Mouse (Mus musculus) olfactory bulb, adult 2 months (tissue): ENCODE data around the gene Rpl31. TPM values are rescaled to one million over a fixed set of nuclear protein-coding genes. Genes with fewer than 3 reads are reported as not detected.

ENCODE experiments used
- H3K27ac ChIP-seq: fragments of 200-500 bp; 2 replicates; pipeline ENCODE4 v1.5.1; 2012; ENCODE audit warnings: low read depth, low read length; ENCODE audit not compliant: insufficient read depth
- H3K4me1 ChIP-seq: fragments of 200-500 bp; 2 replicates; pipeline ENCODE4 v1.6.1; 2012; ENCODE audit warnings: low read length; ENCODE audit not compliant: control insufficient read depth, insufficient read depth
- H3K4me3 ChIP-seq: fragments of 200-500 bp; 2 replicates; pipeline ENCODE4 v1.5.1; 2012; ENCODE audit warnings: mild to moderate bottlenecking, low read depth, low read length, moderate library complexity; ENCODE audit not compliant: insufficient read depth
- CTCF ChIP-seq: fragments of 200-500 bp; IDR thresholded peaks from 2 replicates; pipeline ENCODE4 v1.5.1; 2012; ENCODE audit warnings: low read depth, mild to moderate bottlenecking, low read length, moderate library complexity; ENCODE audit not compliant: insufficient read depth
- POLR2A ChIP-seq: fragments of 200-500 bp; IDR thresholded peaks from 2 replicates; pipeline ENCODE4 v1.6.1; 2012; ENCODE audit warnings: mild to moderate bottlenecking, low read depth, low read length, moderate library complexity; ENCODE audit not compliant: insufficient read depth
- WGBS: fragments of 180-500 bp; shearing (Covaris S2); methylation state at CpG from one replicate; pipeline ENCODE4 v1.1.7; 2018; 5-methylcytosine and 5-hydroxymethylcytosine counted together
- polyA plus RNA-seq: library from polyadenylated mRNA; stranded (reverse); fragments of >200 nt; gene quantifications from 2 replicates; pipeline ENCODE4 v1.2.4, GENCODE M21; 2012; ENCODE audit warnings: low replicate concordance; ENCODE audit not compliant: missing spikeins, insufficient read depth, insufficient read length

Gene Rpl31
- polyA plus RNA-seq, 1 experiment: 807 TPM

GRCm38 (mm10) chr1:39400173-39400572 is 32.5 kb downstream of the Rpl31 start:
- Histone ChIP-seq H3K27ac (no peak overlapping the region), H3K4me3 (no peak overlapping the region), H3K4me1 (peaks cover 3% of the 10 kb centered on the region; the same call in 1 of the 2 replicates)
- TF ChIP-seq POLR2A: no peak
- no peak for TF ChIP-seq CTCF
- 98% methylated on average over 3 of the region's 3 CpGs for WGBS

DNA sequence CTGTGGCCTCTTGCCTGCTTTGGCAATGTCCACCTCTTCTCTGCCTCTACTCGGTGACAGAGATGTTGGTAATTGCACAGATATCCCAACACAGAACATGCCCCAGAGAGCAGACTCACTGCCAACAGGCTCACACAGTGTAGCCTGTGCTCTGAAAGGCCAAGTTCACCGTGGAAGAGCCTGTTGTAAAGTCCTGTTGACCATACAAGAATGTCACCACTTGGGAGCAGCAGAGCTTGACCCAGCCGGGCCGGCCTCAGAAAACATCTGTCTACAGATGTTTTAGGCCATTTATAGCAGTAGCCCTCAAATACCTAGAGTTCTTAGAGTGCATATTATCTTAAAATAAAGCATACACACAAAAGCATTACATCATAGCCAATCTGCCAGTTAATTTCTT is 39.5 kb downstream of the Rpl31 start:
- 78% methylated on average over 4 of the region's 4 CpGs for WGBS
- TF ChIP-seq POLR2A (no peak), CTCF (no peak)
- H3K27ac ChIP-seq: no peak overlapping the region
- no peak overlapping the region for H3K4me3 ChIP-seq
- peaks cover 3% of the 10 kb centered on the region; the same call in 1 of the 2 replicates for H3K4me1 ChIP-seq

GRCm38 (mm10) chr1:39408123-39408522 is 40.5 kb downstream of the Rpl31 start:
- no peak for TF ChIP-seq CTCF
- no peak for TF ChIP-seq POLR2A
- WGBS: 95% methylated on average over 6 of the region's 6 CpGs
- H3K4me1 ChIP-seq: peaks cover 3% of the 10 kb centered on the region; the same call in 1 of the 2 replicates
- no peak overlapping the region for H3K4me3 ChIP-seq
- H3K27ac ChIP-seq: no peak overlapping the region

DNA sequence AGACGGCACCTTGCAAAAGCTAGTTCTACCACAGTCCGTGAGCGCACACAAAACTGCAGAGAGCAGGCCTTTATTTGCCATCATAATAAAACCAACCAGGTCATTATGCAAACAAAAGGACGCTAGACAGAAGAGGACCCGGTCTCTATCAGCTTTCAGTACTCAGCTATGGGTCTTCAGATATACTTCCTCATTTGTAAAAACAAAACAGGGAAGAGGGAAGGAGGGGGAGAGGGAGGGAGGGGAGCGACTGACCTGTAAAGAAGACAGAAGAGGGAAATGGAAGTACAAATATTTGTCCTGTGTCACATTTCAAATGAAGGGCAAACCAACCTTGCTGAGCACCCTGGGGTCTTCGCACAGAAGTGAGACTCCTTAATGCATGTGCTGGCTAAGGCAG is 41.0 kb downstream of the Rpl31 start:
- TF ChIP-seq POLR2A (no peak), CTCF (no peak)
- WGBS: 75% methylated on average over 7 of the region's 7 CpGs

GRCm38 (mm10) chr1:39410085-39410821 is 42.6 kb downstream of the Rpl31 start:
- TF ChIP-seq POLR2A: no peak
- TF ChIP-seq CTCF: no peak
- H3K27ac ChIP-seq: no peak overlapping the region
- H3K4me1 ChIP-seq: peaks cover 3% of the 10 kb centered on the region; the same call in 1 of the 2 replicates
- 87% methylated on average over 19 of the region's 19 CpGs for WGBS
- no peak overlapping the region for H3K4me3 ChIP-seq

More for the DNA sequence above, 41.0 kb downstream of the Rpl31 start:
- Histone ChIP-seq H3K4me1 (peaks cover 3% of the 10 kb centered on the region; the same call in 1 of the 2 replicates), H3K4me3 (no peak overlapping the region), H3K27ac (no peak overlapping the region)

DNA sequence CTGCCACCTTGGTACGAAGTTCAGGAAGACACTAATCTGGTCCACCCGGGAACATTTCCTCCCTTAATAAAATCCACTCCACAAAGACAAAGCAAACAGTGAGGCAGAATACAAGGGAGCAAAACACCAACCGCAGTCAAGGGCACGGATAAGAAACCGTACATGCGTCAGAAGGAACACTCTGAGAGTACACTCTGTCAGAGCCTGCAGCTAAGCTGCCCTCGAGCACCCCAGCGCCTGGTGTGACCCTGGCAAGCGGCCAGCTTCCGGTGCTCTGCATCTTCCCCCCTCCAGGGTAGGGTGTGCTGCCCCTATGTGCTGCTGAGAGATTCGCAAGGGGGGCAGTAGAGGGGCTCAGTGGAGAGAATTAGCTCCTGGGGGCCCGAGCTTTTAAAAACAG is 50.2 kb downstream of the Rpl31 start:
- WGBS: 13% methylated on average over 12 of the region's 12 CpGs
- Histone ChIP-seq H3K4me1 (peaks cover 11% of the 10 kb centered on the region), H3K27ac (0 out of 2 replicates have a peak overlapping the region, but pooled peaks have one; percentile 46), H3K4me3 (no peak overlapping the region)
- TF ChIP-seq CTCF (no peak), POLR2A (no peak)

DNA sequence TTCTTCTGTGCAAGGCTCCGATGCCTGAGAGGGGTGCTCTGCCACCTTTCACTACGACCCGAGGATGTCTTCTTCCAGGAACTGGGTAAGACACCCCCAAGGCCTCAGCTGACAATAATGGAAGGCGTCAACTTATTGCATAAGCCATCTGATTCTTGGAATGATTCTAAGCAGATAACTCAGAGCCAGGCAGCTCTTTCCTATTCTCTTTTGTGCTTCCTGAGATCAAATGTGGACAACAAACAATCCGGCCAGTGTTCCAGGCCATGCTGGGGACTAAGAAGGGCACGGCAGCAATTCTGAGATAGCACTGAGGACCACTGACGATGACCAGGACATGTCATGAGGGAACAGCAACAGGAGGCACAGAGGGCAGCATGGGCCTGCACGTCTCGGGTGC is 51.2 kb downstream of the Rpl31 start:
- Histone ChIP-seq H3K4me1 (peaks cover 11% of the 10 kb centered on the region), H3K4me3 (no peak overlapping the region), H3K27ac (no peak overlapping the region)
- TF ChIP-seq POLR2A (no peak), CTCF (no peak)
- WGBS: 84% methylated on average over 9 of the region's 9 CpGs

GRCm38 (mm10) chr1:39420987-39421386 is 53.3 kb downstream of the Rpl31 start:
- Histone ChIP-seq H3K4me3 (no peak overlapping the region), H3K27ac (no peak overlapping the region), H3K4me1 (peaks cover 13% of the 10 kb centered on the region)
- WGBS: 89% methylated on average over 6 of the region's 6 CpGs
- TF ChIP-seq POLR2A (no peak), CTCF (no peak)

Other genes starting within 250 kb of the Rpl31 start
- not detected in 2 replicates for gene Npas2, start 174.1 kb upstream of the Rpl31 start, polyA plus RNA-seq
- not detected in 2 replicates for gene Tbc1d8, start 110.9 kb downstream of the Rpl31 start, polyA plus RNA-seq
- not detected in 2 replicates for gene Cnot11, start 167.2 kb downstream of the Rpl31 start, polyA plus RNA-seq
- gene Rnf149, start 209.6 kb downstream of the Rpl31 start, polyA plus RNA-seq: not detected in 2 replicates